In the genomic region with DNA sequence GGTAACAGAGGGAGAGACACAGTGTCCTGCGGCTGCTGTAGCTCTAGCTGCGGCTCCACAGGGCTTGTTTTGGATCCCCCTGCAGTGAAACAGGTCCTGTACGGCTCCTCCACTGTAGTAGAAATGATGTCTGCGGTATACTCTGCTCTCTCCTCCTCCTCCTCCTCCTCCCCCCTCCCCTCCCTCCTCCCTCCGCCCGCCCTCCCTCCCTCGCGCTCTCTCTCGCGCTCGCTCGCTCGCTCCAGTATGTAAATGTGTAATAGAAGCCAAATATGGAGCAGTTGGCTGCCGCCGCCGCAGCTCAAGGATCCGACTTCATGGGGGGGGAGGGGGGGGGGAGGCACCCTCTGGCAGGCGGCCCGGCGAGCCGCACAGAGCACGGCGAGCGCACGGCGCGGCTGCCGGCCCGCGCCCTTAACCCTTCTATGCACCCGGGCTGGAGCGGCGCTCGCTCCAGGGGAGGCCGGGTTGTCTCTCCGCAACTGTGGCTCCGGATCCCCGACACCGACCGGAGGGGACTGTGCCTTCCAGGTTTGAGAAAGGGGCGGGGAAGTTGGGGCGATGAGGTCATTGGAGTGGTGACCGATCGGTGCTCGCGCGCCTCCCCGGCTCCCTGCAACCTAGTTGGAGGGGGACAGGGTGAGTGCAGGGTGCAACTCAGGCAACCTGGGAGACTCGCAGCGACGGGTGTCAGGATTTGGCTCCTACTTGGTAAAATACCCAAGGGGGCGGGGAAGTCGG, we compare ENCODE assay signal across 8 mouse cellular contexts. TPM values are rescaled to one million over a fixed set of nuclear protein-coding genes. Genes with fewer than 3 reads are reported as not detected.
DNase-seq lines count a peak whose midpoint lies in the region; TF ChIP-seq lines count a peak whose summit lies in the region.

TSS of gene Atxn1 (minus strand) at position 156 of the 741 bp plus-strand sequence.

- TF ChIP-seq CTCF in cerebellum, adult 2 months (IDR thresholded peaks at IDR 0.05; ENCODE audit: borderline replicate concordance, insufficient read depth, low read depth, low read length) = no peak

- H3K27ac ChIP-seq in cerebellum, adult 2 months (ENCODE audit: insufficient read depth, low read length) = peak within 1 kb of the TSS; percentile 98

- under 1% methylated on average over 47 of the region's 53 CpGs for WGBS in cerebellum, adult 2 months

- H3K4me1 ChIP-seq in cerebellum, adult 2 months (ENCODE audit: control insufficient read depth, insufficient read depth, low read length) = no peaks in the 10 kb centered on the region; the same call in 1 of the 2 replicates

- peak; percentile 71 for DNase-seq in MEL-GATA-1-ER (ENCODE audit: extremely low read depth, low read depth)
- peak; percentile 85 to 86 for DNase-seq in cerebellum, adult 2 months
- DNase-seq in forelimb bud, embryonic 11.5 days (ENCODE audit: low read depth, low spot score) = peak; percentile 61
- peak; percentile 89 for DNase-seq in heart, postnatal 4 days
- peak; percentile 68 to 72 for DNase-seq in layer of hippocampus, postnatal 10 days (ENCODE audit: low spot score in 2 of 2)
- DNase-seq in lung, postnatal 25 days (ENCODE audit: low spot score) = peak; percentile 82
- peak; percentile 68 for DNase-seq in retina, embryonic 14.5 days (ENCODE audit: low spot score)
- peak; percentile 44 to 59 for DNase-seq in thymus, postnatal 36 days

- H3K27me3 ChIP-seq in cerebellum, adult 2 months (ENCODE audit: control insufficient read depth, insufficient read depth, low read length) = no peaks in the 10 kb centered on the region

- peak; percentile 35; the same call in 1 of the 2 replicates for TF ChIP-seq POLR2A in cerebellum, adult 2 months (IDR thresholded peaks at IDR 0.05; ENCODE audit: borderline replicate concordance, insufficient read depth, low read length)

- peak within 1 kb of the TSS; percentile 76 for H3K4me3 ChIP-seq in cerebellum, adult 2 months (replicated peaks; ENCODE audit: insufficient read depth, low read depth, low read length)

RNA-seq across cellular contexts. Expression of gene Atxn1, which starts in this region (rescaled TPM):
- polyA plus RNA-seq in cerebellum, adult 2 months (2012; rRNA removed) = 16.9 TPM in 2 replicates
- total RNA-seq in heart, postnatal 4 days (2021) = 10 to 100 TPM; 44.4 to 45.6 TPM
- total RNA-seq in layer of hippocampus, postnatal 10 days (2021) = 10 to 100 TPM; 90.8 to 94.3 TPM

Comparison
In these comparisons a context has a peak if more than half of its experiments do, and no peak if none do; other contexts are left out.
1. Peak in every context shown above with its lines: DNase-seq, H3K4me3 ChIP-seq and H3K27ac ChIP-seq.